Mouse (Mus musculus): ENCODE measurements around the gene Gpr65. TPM values are rescaled to one million over a fixed set of nuclear protein-coding genes. Genes with fewer than 3 reads are reported as not detected.
A peak's percentile ranks its signal among the peaks of the same experiment; 100 is the strongest.

The Gpr65 gene
- polyA plus RNA-seq, 1 experiment, result not detected

- TF ChIP-seq CEBPB (IDR thresholded peaks at IDR 0.05; ENCODE audit: low read depth) (no peak), MYOD1 (IDR thresholded peaks at IDR 0.05; ENCODE audit: control insufficient read depth, insufficient read length, low read depth) (no peak), MAX (IDR thresholded peaks at IDR 0.05) (no peak), USF1 (IDR thresholded peaks at IDR 0.05; ENCODE audit: low read depth) (no peak), FOSL1 (IDR thresholded peaks at IDR 0.05; ENCODE audit: insufficient read depth, low read length, poor library complexity, severe bottlenecking) (no peak), CTCF (IDR thresholded peaks at IDR 0.05; ENCODE audit: control insufficient read depth, insufficient read depth, insufficient read length) (no peak), MYOG (IDR thresholded peaks at IDR 0.05; ENCODE audit: control insufficient read depth, extremely low read depth, insufficient read length) (no peak)
- H3K79me2 ChIP-seq (ENCODE audit: control insufficient read depth, insufficient read depth), result no peaks in the 10 kb centered on the region
- H3K27me3 ChIP-seq (ENCODE audit: control insufficient read depth, insufficient read depth, insufficient read length), result no peaks in the 10 kb centered on the region
- H3K79me3 ChIP-seq (ENCODE audit: low read depth), result peaks cover 2% of the 10 kb centered on the region
- H3ac ChIP-seq (ENCODE audit: control insufficient read depth, insufficient read length, low read depth), result peak overlapping the region; percentile 97
- no peaks in the 10 kb centered on the region for H3K36me3 ChIP-seq (ENCODE audit: control insufficient read depth, insufficient read depth)
- H3K4me3 ChIP-seq (ENCODE audit: insufficient read depth, poor library complexity, severe bottlenecking), result peak overlapping the region; percentile 57
These were observed 10.0 kb upstream of the Gpr65 start for GRCm38 (mm10) chr12:98258371-98258844.

- TF ChIP-seq CTCF (IDR thresholded peaks at IDR 0.05; ENCODE audit: control insufficient read depth, insufficient read depth, insufficient read length) (no peak), MYOG (IDR thresholded peaks at IDR 0.05; ENCODE audit: control insufficient read depth, extremely low read depth, insufficient read length) (no peak), CEBPB (IDR thresholded peaks at IDR 0.05; ENCODE audit: low read depth) (no peak), MAX (IDR thresholded peaks at IDR 0.05) (no peak), FOSL1 (IDR thresholded peaks at IDR 0.05; ENCODE audit: insufficient read depth, low read length, poor library complexity, severe bottlenecking) (no peak), USF1 (IDR thresholded peaks at IDR 0.05; ENCODE audit: low read depth) (no peak), MYOD1 (IDR thresholded peaks at IDR 0.05; ENCODE audit: control insufficient read depth, insufficient read length, low read depth) (no peak)
- H3ac ChIP-seq (ENCODE audit: control insufficient read depth, insufficient read length, low read depth), result peak within 1 kb of the TSS; percentile 97
- no peaks in the 10 kb centered on the region for H3K27me3 ChIP-seq (ENCODE audit: control insufficient read depth, insufficient read depth, insufficient read length)
- no peaks in the 10 kb centered on the region for H3K79me2 ChIP-seq (ENCODE audit: control insufficient read depth, insufficient read depth)
- H3K79me3 ChIP-seq (ENCODE audit: low read depth), result peaks cover 2% of the 10 kb centered on the region
- H3K4me3 ChIP-seq (ENCODE audit: insufficient read depth, poor library complexity, severe bottlenecking), result peak within 1 kb of the TSS; percentile 57
- no peaks in the 10 kb centered on the region for H3K36me3 ChIP-seq (ENCODE audit: control insufficient read depth, insufficient read depth)
These were observed 9.5 kb upstream of the Gpr65 start, which contains the start of gene Galc for GRCm38 (mm10) chr12:98258845-98259517. Galc (minus strand) TSS chr12:98259459.

- no peaks in the 10 kb centered on the region for H3K36me3 ChIP-seq (ENCODE audit: control insufficient read depth, insufficient read depth)
- H3K79me3 ChIP-seq (ENCODE audit: low read depth), result peaks cover 2% of the 10 kb centered on the region
- peak overlapping the region; percentile 57 for H3K4me3 ChIP-seq (ENCODE audit: insufficient read depth, poor library complexity, severe bottlenecking)
- no peaks in the 10 kb centered on the region for H3K27me3 ChIP-seq (ENCODE audit: control insufficient read depth, insufficient read depth, insufficient read length)
- peak overlapping the region; percentile 10 for H3ac ChIP-seq (ENCODE audit: control insufficient read depth, insufficient read length, low read depth)
- H3K79me2 ChIP-seq (ENCODE audit: control insufficient read depth, insufficient read depth), result no peaks in the 10 kb centered on the region
- TF ChIP-seq FOSL1 (IDR thresholded peaks at IDR 0.05; ENCODE audit: insufficient read depth, low read length, poor library complexity, severe bottlenecking) (no peak), MAX (IDR thresholded peaks at IDR 0.05) (no peak), CEBPB (IDR thresholded peaks at IDR 0.05; ENCODE audit: low read depth) (no peak), MYOG (IDR thresholded peaks at IDR 0.05; ENCODE audit: control insufficient read depth, extremely low read depth, insufficient read length) (no peak), USF1 (IDR thresholded peaks at IDR 0.05; ENCODE audit: low read depth) (no peak), MYOD1 (IDR thresholded peaks at IDR 0.05; ENCODE audit: control insufficient read depth, insufficient read length, low read depth) (no peak), CTCF (IDR thresholded peaks at IDR 0.05; ENCODE audit: control insufficient read depth, insufficient read depth, insufficient read length) (no peak)
These were observed 8.9 kb upstream of the Gpr65 start for GRCm38 (mm10) chr12:98259518-98259852.

GRCm38 (mm10) chr12:98265697-98266096, 2.7 kb upstream of the Gpr65 start:
- H3K79me2 ChIP-seq (ENCODE audit: control insufficient read depth, insufficient read depth), result no peaks in the 10 kb centered on the region
- H3K79me3 ChIP-seq (ENCODE audit: low read depth), result no peaks in the 10 kb centered on the region
- no peak overlapping the region for H3ac ChIP-seq (ENCODE audit: control insufficient read depth, insufficient read length, low read depth)
- TF ChIP-seq MAX (IDR thresholded peaks at IDR 0.05) (no peak), CEBPB (IDR thresholded peaks at IDR 0.05; ENCODE audit: low read depth) (no peak), MYOG (IDR thresholded peaks at IDR 0.05; ENCODE audit: control insufficient read depth, extremely low read depth, insufficient read length) (no peak), USF1 (IDR thresholded peaks at IDR 0.05; ENCODE audit: low read depth) (no peak), CTCF (IDR thresholded peaks at IDR 0.05; ENCODE audit: control insufficient read depth, insufficient read depth, insufficient read length) (no peak)
- no peaks in the 10 kb centered on the region for H3K27me3 ChIP-seq (ENCODE audit: control insufficient read depth, insufficient read depth, insufficient read length)
- no peak overlapping the region for H3K4me3 ChIP-seq (ENCODE audit: insufficient read depth, poor library complexity, severe bottlenecking)
- H3K36me3 ChIP-seq (ENCODE audit: control insufficient read depth, insufficient read depth), result no peaks in the 10 kb centered on the region

GRCm38 (mm10) chr12:98269791-98270745, 1.6 kb downstream of the Gpr65 start:
- no peaks in the 10 kb centered on the region for H3K79me3 ChIP-seq (ENCODE audit: low read depth)
- H3ac ChIP-seq (ENCODE audit: control insufficient read depth, insufficient read length, low read depth), result no peak overlapping the region
- H3K4me3 ChIP-seq (ENCODE audit: insufficient read depth, poor library complexity, severe bottlenecking), result no peak overlapping the region
- TF ChIP-seq CEBPB (IDR thresholded peaks at IDR 0.05; ENCODE audit: low read depth), result no peak
- no peak for TF ChIP-seq USF1 (IDR thresholded peaks at IDR 0.05; ENCODE audit: low read depth)
- TF ChIP-seq MYOD1 (IDR thresholded peaks at IDR 0.05; ENCODE audit: control insufficient read depth, insufficient read length, low read depth), result no peak
- TF ChIP-seq FOSL1 (IDR thresholded peaks at IDR 0.05; ENCODE audit: insufficient read depth, low read length, poor library complexity, severe bottlenecking), result no peak
- TF ChIP-seq MAX (IDR thresholded peaks at IDR 0.05), result no peak
- no peak for TF ChIP-seq CTCF (IDR thresholded peaks at IDR 0.05; ENCODE audit: control insufficient read depth, insufficient read depth, insufficient read length)
- no peak for TF ChIP-seq MYOG (IDR thresholded peaks at IDR 0.05; ENCODE audit: control insufficient read depth, extremely low read depth, insufficient read length)
- no peaks in the 10 kb centered on the region for H3K79me2 ChIP-seq (ENCODE audit: control insufficient read depth, insufficient read depth)
- H3K27me3 ChIP-seq (ENCODE audit: control insufficient read depth, insufficient read depth, insufficient read length), result no peaks in the 10 kb centered on the region
- H3K36me3 ChIP-seq (ENCODE audit: control insufficient read depth, insufficient read depth), result no peaks in the 10 kb centered on the region
